Mouse (Mus musculus): ENCODE data around the gene Tgm2.
A peak's percentile ranks its signal among the peaks of the same experiment; 100 is the strongest.

Tgm2 gene

DNA sequence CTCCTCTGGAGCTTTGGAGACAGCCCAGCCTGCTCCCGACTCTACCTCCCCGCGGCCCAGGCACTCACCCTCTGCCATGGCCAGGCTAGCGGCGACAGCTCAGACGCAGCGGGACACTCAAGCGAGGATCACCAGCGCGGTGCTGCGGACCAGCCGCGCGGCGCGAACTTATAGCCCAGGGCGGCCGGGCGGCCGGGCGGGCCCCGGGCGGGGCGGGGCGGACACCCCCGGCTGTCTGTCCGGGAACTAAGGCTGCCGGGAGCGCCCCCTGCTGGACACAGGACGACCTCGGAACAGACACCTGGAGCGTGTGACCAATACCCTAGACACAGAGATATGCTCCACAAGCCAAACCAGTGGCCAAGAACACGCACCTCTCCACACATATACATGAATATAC is at the start of gene Tgm2:
Tgm2 (minus strand) TSS at position 214 of the 400 bp plus-strand sequence.
- DNase-seq = peak; percentile 81

DNA sequence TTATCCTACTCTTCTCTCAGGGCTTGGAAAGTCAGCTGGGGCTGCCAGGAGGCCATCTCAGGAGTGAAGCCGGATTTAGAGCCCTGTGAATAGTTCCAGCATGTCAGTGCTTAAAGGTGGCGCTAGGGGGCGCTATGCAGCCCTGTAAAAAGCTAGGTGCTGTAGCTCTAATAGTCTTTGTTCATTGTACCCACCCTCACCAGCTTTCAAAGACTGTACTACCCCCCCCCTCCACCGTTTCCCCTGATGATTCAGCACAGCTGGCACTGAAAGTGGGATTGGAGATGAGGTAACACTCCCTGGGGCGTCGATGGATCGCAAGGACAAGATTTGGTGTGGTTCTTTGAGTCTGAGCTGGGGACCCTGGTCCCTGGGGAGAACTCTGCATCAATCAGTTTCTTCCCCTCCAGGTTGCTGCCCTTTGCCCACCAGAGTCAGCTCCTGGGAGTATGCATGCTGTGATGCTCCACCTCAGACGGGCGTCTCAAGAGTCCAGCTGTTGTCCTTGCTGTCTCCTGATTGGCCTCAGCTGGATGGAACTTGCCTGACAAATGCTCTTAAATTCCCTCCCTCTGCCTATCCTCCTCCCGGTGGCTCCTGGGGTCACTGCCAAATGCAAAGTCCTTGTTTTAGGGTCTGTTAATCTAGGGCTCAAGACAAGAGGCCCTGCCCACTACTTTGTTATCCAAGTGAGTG is 48.9 kb upstream of the Tgm2 start:
- DNase-seq = no peak

DNA sequence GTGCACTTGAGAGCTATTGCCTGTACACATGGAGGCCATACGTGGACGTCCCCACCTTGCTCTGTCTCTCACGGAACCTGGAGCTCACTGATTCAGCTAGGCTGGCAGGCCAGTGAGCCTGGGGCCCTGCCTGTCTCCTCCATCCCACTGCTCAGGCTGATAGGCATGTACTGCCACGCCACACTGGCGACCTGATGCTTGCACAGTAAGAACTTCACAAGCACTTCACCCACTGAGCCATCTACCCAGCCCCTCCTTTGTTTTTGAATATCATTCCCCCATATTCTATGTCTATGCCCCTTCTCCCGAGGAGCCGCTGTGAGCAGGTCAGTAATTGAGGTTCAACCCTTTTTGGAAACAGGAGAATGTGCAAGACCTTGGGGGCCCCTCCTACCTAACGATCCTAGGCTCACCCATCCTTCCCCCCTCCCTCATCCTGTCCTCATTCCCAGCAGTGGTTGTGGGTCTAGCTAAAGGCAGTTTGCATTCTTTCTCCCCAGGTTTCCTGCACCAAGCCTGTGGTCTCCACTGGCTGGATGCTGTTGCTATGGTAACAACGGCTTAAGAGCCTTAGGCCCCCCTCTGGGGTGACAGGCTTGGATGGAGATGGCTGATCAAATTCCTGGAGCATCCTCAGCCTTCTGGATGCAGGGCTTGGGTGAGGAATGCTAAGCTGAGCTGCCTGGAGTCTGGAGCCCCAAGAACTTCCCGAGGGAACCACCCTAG is 47.5 kb upstream of the Tgm2 start:
- no peak for DNase-seq

DNA sequence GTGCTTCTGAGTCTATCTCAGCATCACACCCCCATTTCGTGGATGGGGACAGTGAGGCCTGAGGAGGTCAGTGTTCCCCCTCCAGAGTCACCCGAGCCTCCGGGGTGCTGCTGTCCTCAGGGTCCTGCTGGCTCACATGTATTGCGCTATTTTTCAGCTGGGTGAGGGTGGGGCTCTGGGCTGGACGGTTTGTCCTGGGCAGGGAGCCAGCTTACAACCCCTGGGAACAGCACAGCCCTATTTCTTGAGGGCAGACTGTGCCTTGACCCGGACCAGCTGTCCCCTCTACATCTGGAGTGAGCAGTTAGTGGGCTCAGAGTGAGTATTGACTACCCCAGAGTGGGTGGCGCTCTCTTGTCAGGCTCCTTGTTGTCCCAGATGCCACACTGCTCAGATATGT is 44.9 kb upstream of the Tgm2 start:
- no peak for DNase-seq

DNA sequence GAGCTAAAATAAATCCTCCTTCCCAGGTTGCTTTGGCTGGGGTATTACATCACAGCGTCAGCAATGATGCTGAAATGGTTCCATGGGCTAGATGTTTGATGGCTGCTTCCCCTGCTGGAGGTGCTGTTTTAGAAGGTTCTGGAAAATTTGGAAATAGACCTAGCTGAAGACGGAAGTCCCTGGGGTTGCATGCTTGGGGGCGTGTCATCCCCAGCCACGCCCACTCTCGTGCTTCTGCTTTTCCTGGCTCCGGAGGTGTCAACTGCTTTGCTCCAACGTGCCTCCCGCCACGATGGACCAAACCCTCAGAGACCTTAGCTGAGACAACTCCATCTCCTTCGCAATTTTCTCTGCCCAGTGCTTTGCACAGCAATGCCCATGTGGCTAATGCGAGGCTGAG is 43.2 kb upstream of the Tgm2 start:
- no peak for DNase-seq

DNA sequence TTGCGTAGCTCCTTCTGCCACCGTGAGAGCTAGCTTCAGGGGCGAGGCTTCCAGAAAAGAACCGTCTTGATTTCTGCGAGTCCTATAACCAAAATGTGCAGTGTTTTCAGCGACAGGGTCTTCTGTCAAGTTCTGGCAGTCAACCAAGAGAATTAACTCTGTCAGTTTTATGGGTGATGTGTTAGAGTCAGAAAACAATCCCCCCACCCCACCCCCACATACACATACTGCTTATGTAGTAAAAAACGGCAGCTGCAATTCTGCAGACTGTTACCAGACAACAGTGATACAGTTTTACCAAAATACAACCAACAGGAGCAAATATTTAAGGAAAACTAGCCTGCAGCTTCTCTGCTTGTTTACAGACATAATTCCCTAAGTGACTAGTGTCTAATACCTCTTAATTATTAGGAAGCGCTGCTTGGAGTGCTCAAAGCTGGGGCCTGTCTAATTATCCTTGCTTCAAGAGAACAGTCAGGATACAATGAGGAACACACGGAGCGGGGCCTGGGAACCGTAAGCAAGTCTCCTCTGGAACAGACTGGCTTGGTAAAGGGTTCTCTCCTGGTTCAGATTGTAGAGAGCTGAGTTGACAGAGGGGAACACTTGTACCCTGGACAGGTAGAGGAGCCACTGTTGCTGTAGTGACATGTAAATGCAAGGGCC is 40.1 kb upstream of the Tgm2 start:
- no peak for DNase-seq

DNA sequence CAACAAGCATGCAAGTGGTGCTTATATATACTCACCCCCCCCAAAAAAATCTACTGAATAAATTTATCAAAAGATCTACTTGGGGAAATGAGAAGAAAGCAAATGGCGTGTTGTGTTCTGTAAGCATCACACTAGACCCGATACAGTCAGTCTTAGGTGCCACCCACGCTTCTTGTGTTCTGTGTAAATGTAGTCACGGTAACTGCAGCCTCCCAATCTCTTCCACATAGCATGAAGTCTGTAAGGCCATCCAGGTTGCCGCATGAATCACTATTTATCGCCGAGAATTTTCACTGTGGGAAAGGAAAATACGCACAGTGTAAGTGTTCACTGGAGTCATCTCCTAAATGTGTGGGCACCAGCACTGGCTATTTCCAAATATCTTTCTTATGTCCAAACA is 37.0 kb upstream of the Tgm2 start:
- DNase-seq = no peak

DNA sequence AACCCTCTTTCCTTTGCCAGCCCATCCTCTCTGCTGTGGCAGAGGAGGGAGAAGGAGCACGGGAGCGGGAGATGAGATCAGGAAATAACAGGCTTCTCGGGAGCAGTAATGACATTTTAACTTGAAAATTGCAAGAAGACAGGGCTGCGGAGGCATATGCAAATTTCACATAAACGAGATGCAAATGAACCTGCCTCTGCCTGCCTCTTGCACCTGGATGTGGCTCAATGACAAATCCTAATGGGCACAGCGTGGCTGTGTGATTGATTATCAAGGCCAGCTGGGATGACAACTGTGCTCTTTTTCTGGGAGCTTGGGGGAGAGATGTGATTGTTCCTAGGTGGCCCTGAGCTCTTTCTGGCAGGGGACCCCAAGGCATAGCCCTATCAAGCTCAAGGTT is 35.7 kb upstream of the Tgm2 start:
- DNase-seq = no peak

DNA sequence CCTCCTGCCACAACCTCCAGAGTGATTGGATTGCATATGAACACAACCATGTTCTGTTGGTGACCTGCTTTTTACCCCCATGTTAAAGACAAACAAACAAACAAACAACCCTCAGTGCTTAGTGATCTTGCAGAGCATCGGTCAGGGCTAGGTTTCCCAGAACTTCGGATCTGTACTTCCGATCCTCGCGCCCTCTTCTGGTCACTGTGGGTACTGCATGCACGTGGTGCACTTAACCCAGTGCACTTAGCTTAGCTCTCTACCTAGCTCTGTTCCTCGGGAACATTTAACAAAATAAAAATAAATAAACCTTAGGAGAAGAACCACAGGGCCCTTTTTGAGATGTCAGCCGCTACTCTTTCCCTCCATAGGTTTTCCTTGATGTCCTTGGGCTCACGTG is 34.6 kb upstream of the Tgm2 start:
- DNase-seq = peak; percentile 12

DNA sequence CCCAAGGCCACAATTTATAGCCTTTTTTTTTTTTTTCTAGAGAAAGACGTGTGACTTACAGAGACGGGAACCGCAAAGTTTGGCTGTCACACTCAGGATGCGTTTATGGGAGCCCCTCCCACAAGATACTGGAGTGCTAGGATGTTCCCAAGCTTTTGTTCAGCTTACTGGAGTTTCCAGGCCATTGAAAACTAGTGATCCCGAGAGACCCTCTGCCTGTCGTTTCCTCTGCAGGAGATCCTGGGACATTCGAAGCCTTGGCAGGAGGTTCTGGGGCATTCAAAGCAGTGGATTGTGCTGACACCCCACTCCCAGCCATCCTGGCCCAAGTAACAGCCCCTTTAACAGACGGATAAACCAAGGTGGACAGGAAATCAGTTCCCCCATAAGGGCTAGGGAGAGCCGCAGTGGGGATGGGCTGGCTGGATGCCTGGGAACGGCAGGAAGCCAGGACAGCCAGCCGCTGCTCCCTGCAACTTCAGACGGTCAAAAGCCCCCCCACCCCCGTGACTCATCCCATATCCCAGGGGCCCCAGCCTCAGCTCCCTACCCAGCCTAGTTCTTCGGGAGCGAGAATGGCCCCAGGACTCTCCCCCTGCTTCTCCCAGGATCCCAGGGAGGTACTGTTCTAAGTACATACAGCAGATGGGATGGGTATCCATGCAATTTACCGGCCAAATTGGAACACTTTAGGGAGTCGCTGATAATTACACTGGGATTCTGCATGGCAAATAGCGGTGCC is 33.3 kb upstream of the Tgm2 start:
- DNase-seq = peak; percentile 36

DNA sequence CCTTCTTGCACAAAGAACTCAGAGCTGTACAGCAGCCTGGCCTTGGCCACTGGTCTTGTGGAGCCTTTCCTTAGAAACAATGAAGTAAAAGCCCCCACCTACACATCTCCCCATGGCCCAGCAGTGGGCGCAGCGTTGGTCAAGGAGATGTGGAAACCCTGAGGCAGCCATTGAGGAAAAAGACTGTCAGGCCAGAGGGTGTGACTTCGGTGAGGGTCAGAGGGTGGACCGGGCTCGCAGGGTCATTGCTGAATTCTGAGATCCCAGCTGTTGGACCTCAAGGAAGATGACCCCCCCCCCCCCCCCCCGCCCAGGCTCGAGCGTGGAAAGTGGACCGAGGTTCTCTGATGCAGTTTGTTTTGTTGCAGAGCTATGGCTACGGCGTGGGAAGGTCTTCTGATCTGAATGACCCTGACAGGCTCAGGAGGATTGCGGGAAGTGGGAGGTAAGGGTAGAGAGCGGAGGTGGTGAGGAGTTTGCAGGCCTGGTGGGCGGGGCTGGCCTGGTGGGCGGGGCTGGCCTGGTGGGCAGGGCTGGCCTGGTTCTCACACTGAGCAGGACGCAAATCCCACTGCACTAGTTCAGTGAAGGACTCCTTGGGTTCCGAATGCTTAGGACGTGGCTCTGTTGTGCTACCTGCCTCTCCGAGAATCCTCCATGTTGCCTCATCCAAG is 32.6 kb upstream of the Tgm2 start:
- no peak for DNase-seq

DNA sequence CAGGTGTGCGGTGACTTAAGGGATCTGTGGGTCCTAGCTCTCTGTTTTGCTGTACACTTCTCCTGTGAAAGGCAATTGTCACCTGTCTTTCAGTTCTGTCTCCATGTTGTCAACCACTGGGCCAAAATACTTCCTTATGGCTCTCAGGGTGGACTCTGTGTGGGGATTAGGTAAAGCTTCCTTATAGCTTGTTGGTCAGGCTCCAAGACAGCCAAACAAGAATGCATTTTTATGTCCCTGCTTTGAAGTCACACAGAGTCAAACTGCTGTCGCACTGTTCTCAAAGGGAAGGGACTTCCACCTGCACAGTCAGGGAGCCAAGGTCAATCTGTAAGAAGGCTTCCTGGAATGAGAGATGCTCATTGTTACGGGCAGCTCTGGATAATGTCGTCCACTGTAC is 31.9 kb upstream of the Tgm2 start:
- DNase-seq = no peak

DNA sequence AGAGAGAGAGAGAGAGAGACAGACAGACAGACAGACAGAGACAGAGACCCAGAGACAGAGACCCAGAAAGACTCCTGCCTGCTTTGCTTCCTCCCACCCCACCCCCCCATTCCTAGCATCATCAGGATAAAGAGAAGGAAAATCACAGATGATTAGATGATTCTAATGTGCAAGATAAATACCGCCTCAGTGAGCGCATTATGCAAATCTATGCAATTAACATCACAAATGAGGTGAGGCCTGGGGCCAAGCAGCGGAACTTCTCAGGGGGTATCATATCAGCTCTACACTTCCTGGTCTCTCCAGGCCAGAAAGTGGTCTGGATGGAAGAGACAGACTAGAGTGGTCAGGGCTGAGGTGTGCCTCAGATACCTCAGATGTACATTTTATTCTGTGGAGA is 31.3 kb upstream of the Tgm2 start:
- DNase-seq = no peak

DNA sequence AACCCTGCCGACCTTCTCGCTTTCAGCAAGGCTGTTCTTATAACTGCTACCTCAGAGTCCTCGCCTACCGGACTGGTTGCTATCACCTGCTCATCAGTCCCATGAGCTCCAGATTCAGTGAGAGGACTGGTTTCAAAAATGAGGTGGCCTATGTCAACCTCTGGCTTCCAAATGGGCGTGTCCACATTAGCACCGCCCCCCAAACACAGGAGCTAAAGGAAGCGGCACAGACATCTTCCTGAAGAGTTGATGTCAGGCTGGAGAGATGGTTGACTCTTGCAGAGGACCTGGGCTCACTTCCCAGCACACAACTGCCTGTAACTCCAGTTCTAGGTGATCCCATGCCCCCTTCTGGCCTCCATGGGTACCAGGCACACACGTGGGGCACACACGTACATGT is 30.5 kb upstream of the Tgm2 start:
- DNase-seq = no peak

DNA sequence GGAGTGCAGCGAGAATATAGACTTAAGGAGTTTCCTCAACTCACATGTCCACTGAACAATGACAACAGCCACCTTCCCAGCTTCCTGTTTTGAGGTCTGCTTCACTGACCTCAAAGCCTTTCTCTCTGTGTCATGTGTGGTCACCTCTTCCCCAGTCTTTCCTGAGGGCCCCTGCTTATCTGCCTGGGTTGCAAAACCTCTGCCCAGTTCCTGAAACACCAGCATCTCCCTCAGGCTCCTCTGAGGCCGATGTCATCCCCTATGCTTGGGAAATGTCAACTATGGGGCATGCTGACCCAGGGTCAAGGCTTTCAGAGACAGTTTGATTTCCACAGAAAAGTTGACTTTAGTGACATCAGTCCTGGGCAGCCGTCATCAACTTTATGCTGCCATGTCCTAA is 29.2 kb upstream of the Tgm2 start:
- DNase-seq = no peak

DNA sequence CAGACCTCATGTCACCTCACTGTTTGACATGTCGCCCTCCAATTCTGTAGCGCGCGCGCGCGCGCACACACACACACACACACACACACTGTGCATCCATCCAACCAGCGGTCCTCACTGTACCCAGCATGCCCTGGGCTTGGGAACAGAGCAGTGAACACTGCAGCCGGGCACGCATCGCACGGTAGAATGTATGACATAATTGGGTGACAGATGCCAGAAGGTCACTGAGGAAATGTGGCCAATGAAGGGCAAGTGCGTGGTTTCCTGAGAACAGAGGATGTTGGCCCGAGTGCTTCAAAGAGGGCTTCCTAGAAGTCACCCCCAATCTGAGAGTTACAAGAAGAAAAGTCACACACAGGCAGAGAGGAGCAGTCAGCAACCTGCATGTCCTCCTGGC is 28.7 kb upstream of the Tgm2 start:
- no peak for DNase-seq

DNA sequence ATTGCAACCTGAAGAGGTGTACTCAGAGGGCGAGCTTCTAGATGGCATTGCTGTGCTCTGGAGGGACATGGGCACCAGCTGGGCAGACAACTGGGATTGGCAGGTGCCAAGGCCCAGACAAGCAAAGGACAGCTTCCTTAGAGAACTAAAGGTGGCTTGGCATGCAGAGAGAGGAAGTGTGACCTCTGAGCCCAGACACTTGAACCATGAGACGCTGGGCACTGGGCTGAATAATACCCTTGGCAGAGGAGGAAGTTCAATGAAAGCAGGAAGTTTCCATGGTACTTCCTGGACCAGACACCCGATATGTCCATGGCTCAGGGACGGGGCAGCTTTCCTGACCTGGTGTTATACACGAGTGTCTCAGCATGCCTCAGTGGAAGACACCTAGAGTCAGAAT is 28.2 kb upstream of the Tgm2 start:
- no peak for DNase-seq

DNA sequence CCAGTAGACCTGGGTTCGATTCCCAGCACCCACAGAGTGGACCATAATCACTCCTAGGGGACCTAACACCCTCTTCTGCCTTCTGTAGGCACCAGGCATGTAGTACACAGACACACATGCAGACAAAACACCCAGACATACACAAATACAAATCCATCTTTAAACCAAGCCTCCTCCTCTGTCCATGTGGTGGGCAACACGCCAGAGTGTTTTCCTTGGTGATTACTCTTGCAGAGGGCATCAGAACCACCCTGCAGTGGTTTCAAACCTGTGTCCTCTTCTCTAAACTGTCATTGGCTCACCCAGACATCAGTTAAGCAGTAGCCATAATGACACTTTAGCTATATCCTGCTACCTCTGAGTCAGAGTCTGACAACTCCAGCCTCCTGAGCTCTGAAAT is 24.2 kb upstream of the Tgm2 start:
- no peak for DNase-seq

DNA sequence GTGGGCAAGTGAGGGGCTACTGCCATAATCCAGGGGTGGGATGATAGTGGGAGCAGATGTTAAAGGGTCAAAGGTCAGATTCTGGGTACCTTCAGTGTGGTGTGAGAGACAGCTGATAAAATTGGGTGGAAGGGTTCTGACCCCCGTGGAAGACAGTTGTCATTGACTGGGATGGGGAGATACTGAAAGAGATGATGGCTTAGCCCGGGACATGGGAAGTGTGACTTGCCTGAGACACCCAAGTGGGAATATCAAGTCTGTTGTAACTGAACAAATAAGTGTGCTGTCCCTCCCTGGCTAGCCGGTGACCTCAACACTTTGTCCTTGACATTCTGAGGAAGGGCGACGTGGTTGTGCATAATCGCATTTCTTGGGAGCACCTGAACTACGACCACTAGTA is 23.5 kb upstream of the Tgm2 start:
- DNase-seq = no peak

DNA sequence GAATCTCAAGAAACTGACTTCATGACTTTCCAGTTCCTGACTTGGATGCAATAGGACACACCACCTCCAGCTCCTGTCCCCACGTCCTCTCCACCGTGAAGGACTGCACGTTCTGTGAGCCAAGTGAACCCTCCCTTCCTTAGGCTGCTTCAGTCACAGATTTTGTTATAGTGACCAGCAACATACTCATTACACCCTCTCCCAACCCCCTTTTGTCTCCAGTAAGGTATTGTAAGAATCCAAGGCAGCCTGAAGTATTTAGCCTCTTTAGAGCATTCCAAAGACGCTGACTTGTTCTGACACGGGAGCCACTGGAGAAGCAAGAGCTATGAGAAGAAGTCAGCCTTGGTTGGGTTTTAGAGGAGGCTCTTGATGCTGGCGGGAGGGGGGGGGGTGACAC is 23.1 kb upstream of the Tgm2 start:
- DNase-seq = no peak

DNA sequence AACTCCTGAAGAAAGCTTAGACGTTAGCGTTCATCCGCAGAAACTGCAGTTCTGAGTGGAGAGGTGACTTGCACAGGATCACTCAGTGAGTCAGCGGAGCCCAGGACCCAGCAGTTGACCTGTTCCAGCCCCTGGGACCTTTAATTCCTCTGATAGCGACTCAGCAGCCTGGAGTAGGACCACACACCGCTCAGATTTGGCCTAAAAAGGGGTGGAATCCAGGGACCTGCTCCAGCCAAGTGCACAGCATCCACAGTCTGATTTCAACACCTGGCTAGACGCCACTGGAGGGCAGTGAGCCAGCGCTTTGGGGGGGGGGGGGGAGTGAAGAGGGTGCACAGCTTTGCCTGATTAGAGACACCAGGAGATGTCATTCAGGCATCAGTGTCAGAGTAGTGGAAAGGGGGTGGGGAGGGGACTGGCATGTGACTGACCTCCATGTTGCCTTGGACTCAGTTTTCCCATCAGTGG is 22.5 kb upstream of the Tgm2 start:
- DNase-seq = no peak

DNA sequence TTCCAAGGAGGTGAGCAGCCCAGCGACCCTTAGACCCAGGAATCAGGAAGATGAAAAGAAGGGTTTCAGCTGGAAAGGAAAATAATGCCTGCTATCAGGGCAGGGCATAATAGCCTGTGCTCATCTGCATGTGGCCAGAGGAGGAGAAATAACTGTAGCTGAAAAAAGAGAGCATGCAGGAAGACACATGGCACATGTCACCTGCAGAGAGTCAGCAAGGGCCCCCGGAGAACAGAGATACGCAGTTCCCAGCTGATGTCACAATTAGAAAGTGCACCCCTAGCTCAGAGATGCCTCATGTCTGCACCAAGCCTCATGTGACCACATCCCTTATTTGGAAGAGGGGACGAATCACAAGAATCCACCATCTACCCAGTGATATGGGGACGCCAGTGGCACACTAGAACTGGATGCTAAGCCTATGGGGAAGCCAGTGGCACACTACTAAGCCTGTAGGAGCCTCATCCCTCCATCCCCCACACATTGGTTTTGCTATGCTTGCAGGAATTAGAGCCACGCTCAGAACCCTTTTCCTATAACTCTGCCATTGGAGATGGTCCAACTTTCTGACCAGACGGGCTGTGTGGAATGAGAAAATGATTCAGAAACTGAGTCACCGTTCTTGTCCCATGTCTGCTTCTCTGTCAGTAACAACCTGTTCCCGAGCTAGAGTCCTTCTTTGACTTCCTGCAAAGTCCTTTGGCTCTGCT is 21.4 kb upstream of the Tgm2 start:
- no peak for DNase-seq
